Comparison of ENCODE assay signal across 8 mouse cellular contexts in the genomic region with DNA sequence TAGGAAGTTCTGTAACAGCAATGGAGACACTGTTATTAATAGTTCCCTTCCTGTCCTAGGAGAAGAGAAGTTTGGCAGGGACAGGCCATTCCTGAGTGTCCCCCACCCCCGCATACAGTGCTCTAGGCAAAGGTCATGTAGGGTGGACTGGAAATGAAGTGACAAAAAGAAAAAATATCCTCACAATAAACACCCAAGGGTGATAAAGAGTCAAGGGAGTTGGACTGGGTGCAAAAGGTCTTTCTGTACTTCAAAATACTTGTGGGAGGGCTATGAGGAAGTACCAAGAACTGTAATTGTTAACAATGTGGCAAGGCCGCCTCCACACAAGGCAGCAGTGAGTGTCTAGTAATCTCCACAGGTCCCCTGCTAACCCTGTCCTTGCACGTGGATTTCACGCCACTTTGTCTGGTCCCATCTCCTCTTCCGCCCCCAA. TPM values are rescaled to one million over a fixed set of nuclear protein-coding genes. Genes with fewer than 3 reads are reported as not detected.
A peak's percentile ranks its signal among the peaks of the same experiment; 100 is the strongest.
DNase-seq lines count a peak whose midpoint lies in the region; ATAC-seq lines count a peak whose summit lies in the region.

No protein-coding gene starts in this region.

- H3K36me3 ChIP-seq in forebrain, embryonic 16.5 days (ENCODE audit: control insufficient read depth, insufficient read depth): no peaks in the 10 kb centered on the region
- H3K36me3 ChIP-seq in hindbrain, embryonic 16.5 days (ENCODE audit: control insufficient read depth, insufficient read depth, low read length): no peaks in the 10 kb centered on the region
- H3K36me3 ChIP-seq in liver, embryonic 12.5 days: no peaks in the 10 kb centered on the region

- peak overlapping the region; percentile 51 for H3K4me2 ChIP-seq in forebrain, embryonic 16.5 days (ENCODE audit: low read length)
- H3K4me2 ChIP-seq in hindbrain, embryonic 16.5 days (ENCODE audit: low read length): peak overlapping the region; percentile 56
- H3K4me2 ChIP-seq in liver, embryonic 12.5 days: peak overlapping the region; percentile 68

- WGBS in forebrain, embryonic 16.5 days: 67% methylated on average over 5 of the region's 5 CpGs
- 47% methylated on average over 5 of the region's 5 CpGs for WGBS in hindbrain, embryonic 16.5 days
- WGBS in liver, embryonic 12.5 days (ENCODE audit: insufficient replicate concordance): 36% methylated on average over 5 of the region's 5 CpGs

- no peak for ATAC-seq in forebrain, embryonic 16.5 days
- no peak for ATAC-seq in hindbrain, embryonic 16.5 days
- ATAC-seq in liver, embryonic 12.5 days: no peak
- ATAC-seq in monocyte, adult 5-6 weeks (replicated peaks; ENCODE audit: insufficient number of reproducible peaks, low FRiP score, low TSS enrichment, poor library complexity, severe bottlenecking): peak; percentile 29; the same call in 1 of the 2 replicates

- no peaks in the 10 kb centered on the region for H3K9me3 ChIP-seq in forebrain, embryonic 16.5 days (ENCODE audit: control insufficient read depth, low read length)
- no peaks in the 10 kb centered on the region; the same call in 1 of the 2 replicates for H3K9me3 ChIP-seq in hindbrain, embryonic 16.5 days (ENCODE audit: control insufficient read depth, low read length)
- no peaks in the 10 kb centered on the region for H3K9me3 ChIP-seq in liver, embryonic 12.5 days (replicated peaks)

- H3K4me3 ChIP-seq in forebrain, embryonic 16.5 days (replicated peaks; ENCODE audit: low read length): no peak overlapping the region
- H3K4me3 ChIP-seq in hindbrain, embryonic 16.5 days (ENCODE audit: low read length): no peak overlapping the region; the same call in 1 of the 2 replicates
- H3K4me3 ChIP-seq in liver, embryonic 12.5 days: peak overlapping the region; percentile 66

- DNase-seq in 416B (ENCODE audit: low read depth): peak; percentile 50
- DNase-seq in T-cell, adult 2 months (ENCODE audit: low spot score): peak; percentile 14
- DNase-seq in urinary bladder, postnatal 25 days (ENCODE audit: low spot score): no peak
- no peak for DNase-seq in right cerebral cortex, postnatal 4 days

- no peak overlapping the region for H3K27ac ChIP-seq in forebrain, embryonic 16.5 days (ENCODE audit: low read length)
- no peak overlapping the region for H3K27ac ChIP-seq in hindbrain, embryonic 16.5 days (ENCODE audit: low read depth, low read length)
- H3K27ac ChIP-seq in liver, embryonic 12.5 days: peak overlapping the region; percentile 91

- H3K4me1 ChIP-seq in forebrain, embryonic 16.5 days (replicated peaks; ENCODE audit: control insufficient read depth, insufficient read depth, low read length): 0 out of 2 replicates have a peak, but pooled peaks cover 2% of the 10 kb centered on the region
- no peaks in the 10 kb centered on the region for H3K4me1 ChIP-seq in hindbrain, embryonic 16.5 days (ENCODE audit: control insufficient read depth, insufficient read depth, low read depth, low read length)
- peaks cover 7% of the 10 kb centered on the region for H3K4me1 ChIP-seq in liver, embryonic 12.5 days

- H3K9ac ChIP-seq in forebrain, embryonic 16.5 days (replicated peaks; ENCODE audit: low read depth, low read length): no peak overlapping the region; the same call in 1 of the 2 replicates
- H3K9ac ChIP-seq in hindbrain, embryonic 16.5 days (ENCODE audit: low read depth, low read length): no peak overlapping the region
- peak overlapping the region; percentile 84 for H3K9ac ChIP-seq in liver, embryonic 12.5 days

- no peaks in the 10 kb centered on the region for H3K27me3 ChIP-seq in forebrain, embryonic 16.5 days (replicated peaks; ENCODE audit: control insufficient read depth, insufficient read depth, low read length)
- H3K27me3 ChIP-seq in hindbrain, embryonic 16.5 days (replicated peaks; ENCODE audit: control insufficient read depth, insufficient read depth, low read length): no peaks in the 10 kb centered on the region
- H3K27me3 ChIP-seq in liver, embryonic 12.5 days (replicated peaks): no peaks in the 10 kb centered on the region

RNA-seq across cellular contexts. Expression of a gene that starts 1.1 kb away (rescaled TPM):
- 30.3 and 36.9 TPM in 2 replicates for polyA plus RNA-seq in forebrain, embryonic 16.5 days (2015; fragmentation: Nextera tagmentation; extraction: Ambion mirVana)
- 17.2 and 17.9 TPM in 2 replicates for polyA plus RNA-seq in hindbrain, embryonic 16.5 days (2015; fragmentation: Nextera tagmentation; extraction: Ambion mirVana)
- polyA plus RNA-seq in liver, embryonic 12.5 days (2016; fragmentation: Nextera tagmentation; extraction: Ambion mirVana): 45.1 and 47.0 TPM in 2 replicates
- 312 to 329 TPM (median 314 TPM) in 3 replicates for total RNA-seq in monocyte, adult 5-6 weeks (2017)

Comparison
In these comparisons a context has a peak if more than half of its experiments do, and no peak if none do; other contexts are left out.
1. DNase-seq: peak in 416B (single experiment) and T-cell, adult 2 months (single experiment); none in urinary bladder, postnatal 25 days (single experiment) and right cerebral cortex, postnatal 4 days (single experiment).
2. Peak in every context shown above with its lines, with median percentiles within 50 percentile points of each other: H3K4me2 ChIP-seq.